Mouse (Mus musculus) gastrocnemius, adult 8-10 months (tissue): ENCODE measurements around the gene Myh8. TPM values are rescaled to one million over a fixed set of nuclear protein-coding genes. Genes with fewer than 3 reads are reported as not detected.

Experiments
- DNase-seq, 2 experiments: peaks; one replicate each; pipeline ENCODE4 v3.0.0; 2022; ENCODE audit warnings: low spot score in 2 of 2
- total RNA-seq, 4 experiments: library from RNA; stranded (reverse); gene quantifications; 2 replicates each; pipeline ENCODE4 v1.2.4; 2022

Myh8 gene
- 100 to 1,000 TPM; 123 to 172 (median 152) TPM for total RNA-seq

GRCm38 (mm10) chr11:67276601-67277174 lies at the start of gene Myh8:
Myh8 (plus strand) TSS chr11:67277124.
- DNase-seq, result no peak

- no peak for DNase-seq
Measured at GRCm38 (mm10) chr11:67228731-67229130, 48.2 kb upstream of the Myh8 start.

GRCm38 (mm10) chr11:67229166-67229565 lies 47.8 kb upstream of the Myh8 start:
- DNase-seq, result no peak

- peak in 1 of 2 experiments; percentile 54 for DNase-seq
Measured at GRCm38 (mm10) chr11:67229946-67230345, 47.0 kb upstream of the Myh8 start.

GRCm38 (mm10) chr11:67235639-67236358 lies 41.1 kb upstream of the Myh8 start:
- DNase-seq, result peak in 1 of 2 experiments; percentile 60

- DNase-seq, result no peak
Measured at GRCm38 (mm10) chr11:67236799-67237198, 40.1 kb upstream of the Myh8 start.

GRCm38 (mm10) chr11:67237481-67238079 lies 39.3 kb upstream of the Myh8 start, which contains the start of gene Myh4:
Myh4 (plus strand) TSS chr11:67238029.
- peak in 1 of 2 experiments; percentile 49 for DNase-seq

- no peak for DNase-seq
Measured at GRCm38 (mm10) chr11:67241051-67241450, 35.9 kb upstream of the Myh8 start.

GRCm38 (mm10) chr11:67253691-67254090 lies 23.2 kb upstream of the Myh8 start:
- DNase-seq, result no peak

- DNase-seq, result no peak
Measured at GRCm38 (mm10) chr11:67257048-67257447, 19.9 kb upstream of the Myh8 start.

- DNase-seq, result no peak
Measured at GRCm38 (mm10) chr11:67260956-67261355, 16.0 kb upstream of the Myh8 start.

- DNase-seq, result no peak
Measured at GRCm38 (mm10) chr11:67293440-67293839, 16.5 kb downstream of the Myh8 start.

GRCm38 (mm10) chr11:67313733-67314452 lies 37.0 kb downstream of the Myh8 start:
- DNase-seq, result no peak

GRCm38 (mm10) chr11:67321358-67321757 lies 44.4 kb downstream of the Myh8 start, which contains the start of gene Myh13:
Myh13 (plus strand) TSS chr11:67321658.
- no peak for DNase-seq

GRCm38 (mm10) chr11:67326536-67326935 lies 49.6 kb downstream of the Myh8 start:
- no peak for DNase-seq

- no peak for DNase-seq
Measured at GRCm38 (mm10) chr11:67344556-67344955, 67.6 kb downstream of the Myh8 start.

- no peak for DNase-seq
Measured at GRCm38 (mm10) chr11:67345186-67345855, 68.4 kb downstream of the Myh8 start.

- DNase-seq, result no peak
Measured at GRCm38 (mm10) chr11:67345856-67346236, 68.9 kb downstream of the Myh8 start.

- DNase-seq, result peak; percentile 50 to 63
Measured at GRCm38 (mm10) chr11:67350153-67350768, 73.3 kb downstream of the Myh8 start.

GRCm38 (mm10) chr11:67353011-67353410 lies 76.1 kb downstream of the Myh8 start:
- no peak for DNase-seq

- no peak for DNase-seq
Measured at GRCm38 (mm10) chr11:67358031-67358430, 81.1 kb downstream of the Myh8 start.
